ENCODE assay signal across 12 mouse cellular contexts in genomic region chr4:149585236-149585635, GRCm38 (mm10). TPM values are rescaled to one million over a fixed set of nuclear protein-coding genes. Genes with fewer than 3 reads are reported as not detected.
DNase-seq lines count a peak whose midpoint lies in the region; ATAC-seq lines count a peak whose summit lies in the region.
"Had no signal": no experiment of that assay in that cellular context is flagged by ENCODE, and none has a peak within 500 bp of the region (broad histone marks: within the 10 kb centered on the region; RNA-seq: fewer than 3 reads in every experiment).

No protein-coding gene starts in this region.

- peaks cover 15% of the 10 kb centered on the region; the same call in 1 of the 2 replicates for H3K4me1 ChIP-seq in neural tube, embryonic 12.5 days
- H3K4me1 ChIP-seq in midbrain, embryonic 15.5 days, result peaks cover 24% of the 10 kb centered on the region

- peaks cover 3% of the 10 kb centered on the region; the same call in 1 of the 2 replicates for H3K27me3 ChIP-seq in neural tube, embryonic 12.5 days (replicated peaks)
- H3K27me3 ChIP-seq in midbrain, embryonic 15.5 days (replicated peaks), result 0 out of 2 replicates have a peak, but pooled peaks cover 4% of the 10 kb centered on the region

- H3K27ac ChIP-seq in neural tube, embryonic 12.5 days, result no peak overlapping the region
- H3K27ac ChIP-seq in midbrain, embryonic 15.5 days, result no peak overlapping the region
- H3K27ac ChIP-seq: heart, embryonic 15.5 days; limb, embryonic 12.5 days; macrophage had no signal

- H3K9ac ChIP-seq in neural tube, embryonic 12.5 days, result no peak overlapping the region
- H3K9ac ChIP-seq in midbrain, embryonic 15.5 days, result no peak overlapping the region
- H3K9ac ChIP-seq: liver, postnatal 0 days had no signal

- H3K4me2 ChIP-seq in neural tube, embryonic 12.5 days (replicated peaks), result peak overlapping the region; percentile 96
- H3K4me2 ChIP-seq in midbrain, embryonic 15.5 days, result no peak overlapping the region

- no peak overlapping the region for H3K4me3 ChIP-seq in neural tube, embryonic 12.5 days
- no peak overlapping the region for H3K4me3 ChIP-seq in midbrain, embryonic 15.5 days

- DNase-seq in heart, adult 11 months, result peak; percentile 91
- DNase-seq in heart, postnatal 4 days, result no peak
- DNase-seq in neural tube, embryonic 10.5 days (ENCODE audit: extremely low spot score, low spot score), result no peak
- DNase-seq in left cerebral cortex, adult 11 months (ENCODE audit: low spot score), result no peak
- DNase-seq in cerebellum, adult 9-10 months, result no peak
- DNase-seq: liver, postnatal 0 days; right cerebral cortex, postnatal 14 days had no signal

- no peaks in the 10 kb centered on the region for H3K9me3 ChIP-seq in neural tube, embryonic 12.5 days
- H3K9me3 ChIP-seq in midbrain, embryonic 15.5 days, result no peaks in the 10 kb centered on the region
- H3K9me3 ChIP-seq: heart, embryonic 15.5 days; limb, embryonic 12.5 days had no signal

- ATAC-seq in neural tube, embryonic 12.5 days (ENCODE audit: low FRiP score, low read depth), result no peak
- 0 out of 2 replicates have a peak, but pooled peaks have one; percentile 7 for ATAC-seq in midbrain, embryonic 15.5 days (replicated peaks)

- WGBS in neural tube, embryonic 12.5 days, result 78% methylated on average over 8 of the region's 8 CpGs
- 84% methylated on average over 8 of the region's 8 CpGs for WGBS in midbrain, embryonic 15.5 days

- H3K36me3 ChIP-seq in neural tube, embryonic 12.5 days, result no peaks in the 10 kb centered on the region
- H3K36me3 ChIP-seq in midbrain, embryonic 15.5 days (replicated peaks), result no peaks in the 10 kb centered on the region
- H3K36me3 ChIP-seq: heart, embryonic 15.5 days; limb, embryonic 12.5 days had no signal

RNA-seq across cellular contexts. Expression of gene Clstn1, which starts 1.0 kb away (rescaled TPM):
- 10 to 100 TPM; 66.8 to 73.7 TPM for total RNA-seq in heart, postnatal 4 days (2021)
- polyA plus RNA-seq in neural tube, embryonic 12.5 days (2016; fragmentation: Nextera tagmentation; extraction: Ambion mirVana), result 133 and 138 TPM in 2 replicates
- polyA plus RNA-seq in midbrain, embryonic 15.5 days (2015; fragmentation: Nextera tagmentation; extraction: Ambion mirVana), result 163 and 164 TPM in 2 replicates
